Mouse (Mus musculus) E14TG2a.4 (cell line): ENCODE results near the gene Btbd6.

ENCODE experiments used
- CTCF ChIP-seq: conservative IDR thresholded peaks from 2 replicates; pipeline ENCODE4 v1.5.1; 2014; ENCODE audit warnings: low read length
- NANOG ChIP-seq: IDR thresholded peaks from 2 replicates; pipeline ENCODE4 v1.6.1; 2014; ENCODE audit warnings: borderline replicate concordance, low read length, mixed read lengths
- POU5F1 ChIP-seq: IDR thresholded peaks from 2 replicates; pipeline ENCODE4 v1.6.1; 2014; ENCODE audit warnings: low read length, borderline replicate concordance

GRCm38 (mm10) chr12:113017429-113017984 lies 41.2 kb downstream of the Btbd6 start:
- TF ChIP-seq CTCF: no peak
- TF ChIP-seq POU5F1: no peak
- TF ChIP-seq NANOG: no peak
